Mouse (Mus musculus): ENCODE measurements around the gene Nsrp1.

The Nsrp1 gene

DNA sequence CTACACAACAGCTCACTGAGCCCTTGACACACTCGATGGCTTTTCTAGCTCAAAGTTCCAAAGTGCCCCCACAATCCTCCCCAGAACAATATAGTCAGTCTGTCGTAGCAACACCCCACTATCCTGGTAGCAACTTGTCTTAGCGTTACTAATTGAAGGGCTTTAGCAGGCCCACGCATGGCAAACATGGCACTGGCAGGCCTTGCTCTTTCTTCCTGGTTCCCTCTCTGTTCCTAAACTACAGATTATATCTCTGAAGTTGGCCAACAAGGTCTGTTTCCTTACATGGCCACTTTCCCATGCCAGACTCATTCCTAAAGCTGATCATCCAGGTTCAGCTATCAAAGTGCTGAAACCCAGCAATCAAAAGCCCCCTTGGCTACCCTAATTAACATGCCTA lies 36.3 kb downstream of the Nsrp1 start:
- DNase-seq: no peak

DNA sequence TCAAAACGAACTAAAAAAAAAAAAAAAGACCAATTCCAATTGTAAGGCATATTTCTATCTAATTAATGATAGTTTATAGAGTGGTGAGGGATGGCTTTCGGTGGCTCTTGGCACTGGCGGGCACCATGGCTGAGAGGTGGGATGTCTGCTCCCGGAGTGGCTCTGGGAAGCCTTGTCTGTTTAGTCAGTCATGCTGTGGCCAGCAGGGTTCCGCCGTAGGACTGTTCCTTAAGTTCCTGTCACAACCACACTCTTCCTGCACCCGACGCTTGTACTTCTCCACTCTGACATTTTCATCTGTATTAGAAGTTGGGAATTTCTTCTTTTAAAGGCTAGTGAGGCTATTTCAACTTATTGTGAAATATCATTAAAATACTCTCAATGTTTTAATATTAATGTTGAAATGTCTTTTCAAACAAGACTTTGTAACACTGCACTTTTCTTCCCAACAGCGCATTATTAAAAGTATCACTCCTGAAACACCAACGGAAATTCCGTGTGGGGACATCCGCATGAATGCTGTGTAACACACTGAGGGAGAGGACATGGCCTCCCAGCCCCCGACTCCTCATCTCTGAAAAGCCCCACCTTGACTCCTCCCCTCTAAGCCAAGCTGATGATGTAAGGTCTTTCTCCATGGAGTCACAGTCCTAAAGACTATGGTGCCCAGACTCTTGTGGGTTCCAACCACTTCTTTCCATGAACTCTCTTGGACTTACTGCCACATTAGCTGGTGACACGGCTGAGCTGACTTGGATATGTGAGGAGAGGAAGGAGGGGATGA lies 46.9 kb downstream of the Nsrp1 start:
- peak; percentile 21 for DNase-seq

DNA sequence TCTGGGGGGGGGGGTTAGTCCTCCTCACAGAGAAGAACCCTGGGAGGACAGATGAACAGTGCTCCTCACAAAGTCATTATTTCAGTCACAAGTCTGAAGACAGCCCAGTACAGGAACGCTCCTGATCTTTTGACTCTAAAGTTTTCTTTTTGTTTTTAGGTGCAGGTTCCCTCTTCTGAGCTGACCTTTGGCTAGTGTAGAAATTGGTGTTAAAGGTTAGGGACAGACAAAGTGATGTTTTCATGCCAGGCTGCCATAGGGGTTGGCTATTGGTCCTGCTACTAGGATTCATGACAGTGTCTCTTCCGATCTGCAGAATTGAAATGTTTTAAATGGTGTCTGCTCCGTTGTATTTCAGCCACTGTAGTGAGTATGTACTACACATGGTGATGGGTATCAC lies 50.1 kb downstream of the Nsrp1 start:
- DNase-seq: peak; percentile 21

- peak; percentile 55 for DNase-seq
Measured at GRCm38 (mm10) chr11:77026559-77026958, 51.7 kb downstream of the Nsrp1 start.

- no peak for DNase-seq
Measured at GRCm38 (mm10) chr11:77021749-77022396, 56.4 kb downstream of the Nsrp1 start.

- no peak for DNase-seq
Measured at GRCm38 (mm10) chr11:77019539-77019938, 58.7 kb downstream of the Nsrp1 start.

- no peak for DNase-seq
Measured at GRCm38 (mm10) chr11:77018046-77018445, 60.2 kb downstream of the Nsrp1 start.

GRCm38 (mm10) chr11:77010762-77011475 lies 67.3 kb downstream of the Nsrp1 start:
- no peak for DNase-seq

GRCm38 (mm10) chr11:77009069-77010025 lies 68.9 kb downstream of the Nsrp1 start:
- DNase-seq: no peak

- no peak for DNase-seq
Measured at GRCm38 (mm10) chr11:77006616-77007015, 71.6 kb downstream of the Nsrp1 start.

- no peak for DNase-seq
Measured at GRCm38 (mm10) chr11:77005881-77006280, 72.4 kb downstream of the Nsrp1 start.

DNA sequence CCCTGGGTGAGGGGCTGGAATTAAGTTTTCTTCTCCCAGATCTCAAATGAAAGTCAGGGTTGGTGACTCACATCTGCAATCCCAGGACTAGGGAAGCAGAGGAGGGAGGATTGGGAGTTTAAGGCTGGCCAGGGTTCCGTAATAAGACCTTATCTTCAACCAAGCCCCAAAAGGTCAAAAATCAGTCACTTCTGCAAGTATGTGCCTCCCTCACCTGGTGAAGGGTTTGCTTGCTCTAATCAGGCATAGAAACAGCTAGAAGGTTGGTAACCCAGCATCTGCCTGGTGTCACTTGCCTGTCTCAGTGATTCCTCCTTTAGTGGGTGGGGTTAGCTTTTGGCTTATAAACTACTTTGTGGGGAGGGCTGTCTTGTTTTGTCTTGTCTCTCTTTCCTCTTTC lies 75.9 kb downstream of the Nsrp1 start:
- DNase-seq: no peak

- DNase-seq: no peak
Measured at GRCm38 (mm10) chr11:77000741-77001140, 77.5 kb downstream of the Nsrp1 start.

GRCm38 (mm10) chr11:76998705-76999226 lies 79.5 kb downstream of the Nsrp1 start:
- no peak for DNase-seq

GRCm38 (mm10) chr11:76997916-76998704 lies 80.1 kb downstream of the Nsrp1 start, which contains the start of gene Slc6a4:
Gene Slc6a4, plus strand, starts transcription at chr11:76998603.
- peak; percentile 86 for DNase-seq

GRCm38 (mm10) chr11:76997305-76997704 lies 80.9 kb downstream of the Nsrp1 start:
- DNase-seq: peak; percentile 96

DNA sequence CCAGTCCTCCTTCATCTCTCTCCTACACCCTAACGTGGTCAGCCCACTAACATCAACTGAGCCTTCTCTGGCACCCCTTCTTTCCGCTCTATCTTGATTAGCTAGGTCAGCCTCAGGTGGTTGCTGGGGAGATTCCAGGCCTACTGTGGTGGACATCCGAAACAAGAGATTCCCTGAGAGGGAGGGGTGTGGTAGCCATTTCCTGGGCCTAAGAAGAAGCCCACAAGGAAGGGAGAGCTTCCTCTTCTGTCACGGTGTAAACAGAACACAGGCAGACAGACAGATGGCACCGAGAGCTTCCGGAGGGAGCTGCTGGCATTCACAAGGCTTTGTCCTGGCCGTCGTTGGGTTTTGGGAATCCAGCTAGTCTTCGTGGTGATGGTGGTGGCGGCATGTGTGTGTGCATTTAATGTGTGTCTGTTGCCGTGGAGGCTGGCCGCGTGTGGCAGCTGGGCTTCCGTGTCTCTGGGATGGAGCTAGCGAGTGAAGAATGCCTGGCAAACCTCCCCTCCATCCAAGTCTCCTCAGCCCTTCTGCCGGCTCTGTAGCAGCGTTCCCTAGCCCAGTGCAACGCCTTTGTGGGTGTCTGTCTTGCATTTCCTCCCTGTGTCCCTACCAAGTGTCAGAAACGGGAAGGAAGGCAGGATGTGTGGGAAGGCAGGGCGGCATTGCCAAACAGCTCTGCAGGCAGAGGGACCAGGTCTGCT lies 82.1 kb downstream of the Nsrp1 start:
- DNase-seq: peak; percentile 87
